Mouse (Mus musculus) WW6 (cell line): ENCODE data around the gene Hk3.

Experiments used
- DNase-seq: peaks from one replicate; pipeline ENCODE4 v3.0.0-alpha.2; 2013; ENCODE audit warnings: low read depth, low spot score

Hk3 gene

GRCm38 (mm10) chr13:55002090-55002489, 19.1 kb downstream of the Hk3 start:
- no peak for DNase-seq

GRCm38 (mm10) chr13:55000433-55000832, 20.8 kb downstream of the Hk3 start:
- no peak for DNase-seq

GRCm38 (mm10) chr13:54997568-54997967, 23.6 kb downstream of the Hk3 start:
- no peak for DNase-seq

GRCm38 (mm10) chr13:54995161-54995560, 26.0 kb downstream of the Hk3 start:
- DNase-seq = no peak

- no peak for DNase-seq
Observed at GRCm38 (mm10) chr13:54994576-54994975, 26.6 kb downstream of the Hk3 start.

- DNase-seq = no peak
Observed at GRCm38 (mm10) chr13:54992215-54992614, 29.0 kb downstream of the Hk3 start.

GRCm38 (mm10) chr13:54988181-54988760, 32.9 kb downstream of the Hk3 start:
- no peak for DNase-seq

GRCm38 (mm10) chr13:54987405-54987804, 33.8 kb downstream of the Hk3 start:
- no peak for DNase-seq

GRCm38 (mm10) chr13:54983614-54984013, 37.6 kb downstream of the Hk3 start:
- DNase-seq = peak; percentile 22

GRCm38 (mm10) chr13:54983001-54983400, 38.2 kb downstream of the Hk3 start:
- DNase-seq = no peak

GRCm38 (mm10) chr13:54980957-54981356, 40.2 kb downstream of the Hk3 start:
- DNase-seq = no peak

GRCm38 (mm10) chr13:54978804-54979203, 42.4 kb downstream of the Hk3 start:
- DNase-seq = no peak

- DNase-seq = no peak
Observed at GRCm38 (mm10) chr13:54975546-54975945, 45.6 kb downstream of the Hk3 start.

GRCm38 (mm10) chr13:54970521-54971247, 50.5 kb downstream of the Hk3 start:
- no peak for DNase-seq

- DNase-seq = no peak
Observed at GRCm38 (mm10) chr13:54969513-54969912, 51.7 kb downstream of the Hk3 start.

- DNase-seq = no peak
Observed at GRCm38 (mm10) chr13:54968636-54969035, 52.5 kb downstream of the Hk3 start.

- no peak for DNase-seq
Observed at GRCm38 (mm10) chr13:54967501-54967900, 53.7 kb downstream of the Hk3 start.

GRCm38 (mm10) chr13:54965256-54965655, 55.9 kb downstream of the Hk3 start:
- no peak for DNase-seq

GRCm38 (mm10) chr13:54960491-54960890, 60.7 kb downstream of the Hk3 start:
- no peak for DNase-seq

GRCm38 (mm10) chr13:54959842-54960241, 61.3 kb downstream of the Hk3 start:
- no peak for DNase-seq

GRCm38 (mm10) chr13:54959059-54959701, 62.0 kb downstream of the Hk3 start:
- no peak for DNase-seq

GRCm38 (mm10) chr13:54957281-54957680, 63.9 kb downstream of the Hk3 start:
- DNase-seq = no peak
